Mouse (Mus musculus) limb, embryonic 12.5 days (tissue): Measurements from ENCODE around the gene Hmga1. TPM values are rescaled to one million over a fixed set of nuclear protein-coding genes. Genes with fewer than 3 reads are reported as not detected.

Experiments used
- ATAC-seq: fragments of 200-750 bp; cut with Nextera tagmentation; 2 replicates; pipeline ENCODE4 v1.8.0; 2017; ENCODE audit warnings: low read depth, moderate TSS enrichment; ENCODE audit not compliant: insufficient number of reproducible peaks, insufficient read depth, low FRiP score, low TSS enrichment
- H3K27ac ChIP-seq: fragments of 300-500 bp; sonication (generic); 2 replicates; pipeline ENCODE4 v1.5.1; 2016; ENCODE audit warnings: mild to moderate bottlenecking, moderate library complexity
- H3K27me3 ChIP-seq: fragments of 300-500 bp; sonication (generic); 2 replicates; pipeline ENCODE4 v1.6.1; 2016; ENCODE audit warnings: mild to moderate bottlenecking, moderate library complexity
- H3K36me3 ChIP-seq: fragments of 300-500 bp; sonication (generic); 2 replicates; pipeline ENCODE4 v1.6.1; 2016; ENCODE audit warnings: mild to moderate bottlenecking, moderate library complexity
- H3K4me1 ChIP-seq: fragments of 300-500 bp; sonication (generic); replicated peaks from 2 replicates; pipeline ENCODE4 v1.6.1; 2016
- H3K4me2 ChIP-seq: fragments of 300-500 bp; sonication (generic); 2 replicates; pipeline ENCODE4 v1.6.1; 2016; ENCODE audit warnings: mild to moderate bottlenecking, moderate library complexity
- H3K4me3 ChIP-seq: fragments of 300-500 bp; sonication (generic); replicated peaks from 2 replicates; pipeline ENCODE4 v1.5.1; 2016; ENCODE audit warnings: mild to moderate bottlenecking
- H3K9ac ChIP-seq: fragments of 300-500 bp; sonication (generic); replicated peaks from 2 replicates; pipeline ENCODE4 v1.6.1; 2016; ENCODE audit warnings: mild to moderate bottlenecking, moderate library complexity
- H3K9me3 ChIP-seq: fragments of 300-500 bp; sonication (generic); 2 replicates; pipeline ENCODE4 v1.6.1; 2016; ENCODE audit warnings: mild to moderate bottlenecking, moderate library complexity
- WGBS: fragments of 180-500 bp; shearing (Covaris S2); methylation state at CpG from one replicate; pipeline ENCODE4 v1.1.7; 2016; 5-methylcytosine and 5-hydroxymethylcytosine counted together
- polyA plus RNA-seq: library from polyadenylated mRNA; unstranded; fragments of >200 nt; fragmentation: Nextera tagmentation; extraction: Ambion mirVana; gene quantifications from 2 replicates; pipeline ENCODE4 v1.2.1, GENCODE M21; 2016

Hmga1 gene
- polyA plus RNA-seq, 1 experiment from 2014 or later = 324 TPM

- peaks cover 31% of the 10 kb centered on the region for H3K36me3 ChIP-seq
- WGBS = 9% methylated on average over 20 of the region's 20 CpGs
- H3K4me2 ChIP-seq = peak overlapping the region; percentile 95
- peak overlapping the region; percentile 50 for H3K4me3 ChIP-seq
- no peaks in the 10 kb centered on the region for H3K9me3 ChIP-seq
- peak overlapping the region; percentile 51 for H3K9ac ChIP-seq
- peak overlapping the region; percentile 20 for H3K27ac ChIP-seq
- peaks cover 38% of the 10 kb centered on the region for H3K4me1 ChIP-seq
- ATAC-seq = no peak
- no peaks in the 10 kb centered on the region for H3K27me3 ChIP-seq
Observed at GRCm38 (mm10) chr17:27564391-27565162, 8.3 kb downstream of the Hmga1 start.

- Histone ChIP-seq H3K27ac (peak within 1 kb of the TSS; percentile 20), H3K9ac (peak within 1 kb of the TSS; percentile 51), H3K4me1 (peaks cover 31% of the 10 kb centered on the region), H3K36me3 (peaks cover 26% of the 10 kb centered on the region), H3K4me3 (peak within 1 kb of the TSS; percentile 50), H3K9me3 (no peaks in the 10 kb centered on the region), H3K27me3 (no peaks in the 10 kb centered on the region), H3K4me2 (peak within 1 kb of the TSS; percentile 95)
- under 1% methylated on average over 58 of the region's 58 CpGs for WGBS
- peak; percentile 84 for ATAC-seq
Observed at GRCm38 (mm10) chr17:27565163-27565941, 9.1 kb downstream of the Hmga1 start, which contains the start of gene AI413582. AI413582 (minus strand) TSS chr17:27565756.

GRCm38 (mm10) chr17:27565942-27566267 is 9.6 kb downstream of the Hmga1 start:
- Histone ChIP-seq H3K4me3 (peak overlapping the region; percentile 50), H3K9me3 (no peaks in the 10 kb centered on the region), H3K27ac (peak overlapping the region; percentile 7; the same call in 1 of the 2 replicates), H3K27me3 (no peaks in the 10 kb centered on the region), H3K4me1 (peaks cover 28% of the 10 kb centered on the region), H3K36me3 (peaks cover 20% of the 10 kb centered on the region), H3K9ac (peak overlapping the region; percentile 51), H3K4me2 (peak overlapping the region; percentile 95)
- ATAC-seq = peak; percentile 14; the same call in 1 of the 2 replicates
- 1% methylated on average over 13 of the region's 13 CpGs for WGBS

GRCm38 (mm10) chr17:27568228-27568627 is 11.9 kb downstream of the Hmga1 start:
- no peaks in the 10 kb centered on the region for H3K9me3 ChIP-seq
- no peak overlapping the region for H3K4me3 ChIP-seq
- ATAC-seq = no peak
- H3K4me1 ChIP-seq = peaks cover 21% of the 10 kb centered on the region
- no peaks in the 10 kb centered on the region for H3K27me3 ChIP-seq
- 95% methylated on average over 5 of the region's 5 CpGs for WGBS
- H3K9ac ChIP-seq = no peak overlapping the region
- no peak overlapping the region for H3K27ac ChIP-seq
- no peak overlapping the region for H3K4me2 ChIP-seq
- peaks cover 16% of the 10 kb centered on the region; the same call in 1 of the 2 replicates for H3K36me3 ChIP-seq

GRCm38 (mm10) chr17:27571315-27571714 is 15.0 kb downstream of the Hmga1 start:
- Histone ChIP-seq H3K36me3 (peaks cover 34% of the 10 kb centered on the region), H3K4me3 (no peak overlapping the region), H3K9me3 (no peaks in the 10 kb centered on the region), H3K27ac (no peak overlapping the region), H3K27me3 (no peaks in the 10 kb centered on the region), H3K4me1 (peaks cover 21% of the 10 kb centered on the region), H3K4me2 (no peak overlapping the region), H3K9ac (no peak overlapping the region)
- 76% methylated on average over 8 of the region's 8 CpGs for WGBS
- no peak for ATAC-seq

GRCm38 (mm10) chr17:27573772-27574320 is 17.5 kb downstream of the Hmga1 start:
- Histone ChIP-seq H3K4me3 (no peak overlapping the region), H3K27me3 (no peaks in the 10 kb centered on the region), H3K27ac (no peak overlapping the region), H3K9ac (no peak overlapping the region), H3K36me3 (peaks cover 57% of the 10 kb centered on the region), H3K4me1 (peaks cover 18% of the 10 kb centered on the region), H3K9me3 (no peaks in the 10 kb centered on the region), H3K4me2 (no peak overlapping the region)
- 85% methylated on average over 10 of the region's 10 CpGs for WGBS
- ATAC-seq = no peak

GRCm38 (mm10) chr17:27574470-27575115 is 18.3 kb downstream of the Hmga1 start:
- Histone ChIP-seq H3K27me3 (no peaks in the 10 kb centered on the region), H3K4me1 (peaks cover 18% of the 10 kb centered on the region), H3K36me3 (peaks cover 65% of the 10 kb centered on the region), H3K9ac (no peak overlapping the region), H3K9me3 (no peaks in the 10 kb centered on the region), H3K4me2 (no peak overlapping the region), H3K27ac (peak overlapping the region; percentile 60), H3K4me3 (no peak overlapping the region)
- ATAC-seq = no peak
- 88% methylated on average over 15 of the region's 16 CpGs for WGBS

- H3K9ac ChIP-seq = no peak overlapping the region
- no peaks in the 10 kb centered on the region for H3K9me3 ChIP-seq
- H3K27ac ChIP-seq = peak overlapping the region; percentile 60
- H3K27me3 ChIP-seq = no peaks in the 10 kb centered on the region
- peaks cover 18% of the 10 kb centered on the region for H3K4me1 ChIP-seq
- no peak overlapping the region for H3K4me2 ChIP-seq
- no peak overlapping the region for H3K4me3 ChIP-seq
- no peak for ATAC-seq
- whole genome bisulfite sequencing = 21% methylated on average over 10 of the region's 10 CpGs
- peaks cover 71% of the 10 kb centered on the region for H3K36me3 ChIP-seq
Observed at GRCm38 (mm10) chr17:27575116-27575776, 18.9 kb downstream of the Hmga1 start.

GRCm38 (mm10) chr17:27576056-27576455 is 19.8 kb downstream of the Hmga1 start:
- WGBS = 83% methylated on average over 7 of the region's 7 CpGs
- Histone ChIP-seq H3K4me1 (peaks cover 18% of the 10 kb centered on the region), H3K27ac (peak overlapping the region; percentile 60), H3K36me3 (peaks cover 79% of the 10 kb centered on the region), H3K4me2 (no peak overlapping the region), H3K4me3 (no peak overlapping the region), H3K9ac (no peak overlapping the region; the same call in 1 of the 2 replicates), H3K27me3 (no peaks in the 10 kb centered on the region), H3K9me3 (no peaks in the 10 kb centered on the region)
- ATAC-seq = no peak

- Histone ChIP-seq H3K9ac (no peak overlapping the region), H3K27me3 (no peaks in the 10 kb centered on the region), H3K4me2 (no peak overlapping the region), H3K4me1 (peaks cover 18% of the 10 kb centered on the region), H3K9me3 (no peaks in the 10 kb centered on the region), H3K36me3 (peaks cover 92% of the 10 kb centered on the region), H3K27ac (no peak overlapping the region), H3K4me3 (no peak overlapping the region)
- no peak for ATAC-seq
- 77% methylated on average over 6 of the region's 6 CpGs for WGBS
Observed at GRCm38 (mm10) chr17:27577468-27577867, 21.2 kb downstream of the Hmga1 start.
